Mouse (Mus musculus): ENCODE measurements around the gene Dusp23. TPM values are rescaled to one million over a fixed set of nuclear protein-coding genes. Genes with fewer than 3 reads are reported as not detected.

Gene Dusp23
- polyA plus RNA-seq, 1 experiment from 2014 or later, result 8.2 TPM

GRCm38 (mm10) chr1:172652040-172652662, 19.4 kb upstream of the Dusp23 start:
- no peak overlapping the region for H3K4me3 ChIP-seq (ENCODE audit: low read depth, low read length)
- no peak overlapping the region for H3K4me2 ChIP-seq
- no peak for DNase-seq (ENCODE audit: low spot score)
- 70% methylated on average over 18 of the region's 18 CpGs for WGBS
- no peaks in the 10 kb centered on the region for H3K27me3 ChIP-seq (replicated peaks; ENCODE audit: control insufficient read depth, insufficient read depth, low read length)
- H3K36me3 ChIP-seq (ENCODE audit: control insufficient read depth, insufficient read depth, low read length), result no peaks in the 10 kb centered on the region
- H3K4me1 ChIP-seq (replicated peaks; ENCODE audit: control insufficient read depth, insufficient read depth, low read length), result no peaks in the 10 kb centered on the region
- no peaks in the 10 kb centered on the region for H3K9me3 ChIP-seq (ENCODE audit: control insufficient read depth, low read length)
- H3K9ac ChIP-seq (ENCODE audit: low read depth, low read length), result no peak overlapping the region
- 0 out of 2 replicates have a peak, but pooled peaks have one; percentile 22 for ATAC-seq (replicated peaks; ENCODE audit: low FRiP score)
- no peak overlapping the region for H3K27ac ChIP-seq (ENCODE audit: low read depth, low read length)

GRCm38 (mm10) chr1:172651288-172651987, 18.7 kb upstream of the Dusp23 start:
- H3K36me3 ChIP-seq (ENCODE audit: control insufficient read depth, insufficient read depth, low read length), result no peaks in the 10 kb centered on the region
- ATAC-seq (replicated peaks; ENCODE audit: low FRiP score) (no peak), DNase-seq (ENCODE audit: low spot score) (no peak)
- WGBS, result 71% methylated on average over 10 of the region's 10 CpGs
- no peak overlapping the region for H3K9ac ChIP-seq (ENCODE audit: low read depth, low read length)
- no peak overlapping the region for H3K4me2 ChIP-seq
- no peaks in the 10 kb centered on the region for H3K27me3 ChIP-seq (replicated peaks; ENCODE audit: control insufficient read depth, insufficient read depth, low read length)
- H3K27ac ChIP-seq (ENCODE audit: low read depth, low read length), result no peak overlapping the region
- H3K9me3 ChIP-seq (ENCODE audit: control insufficient read depth, low read length), result no peaks in the 10 kb centered on the region
- H3K4me1 ChIP-seq (replicated peaks; ENCODE audit: control insufficient read depth, insufficient read depth, low read length), result no peaks in the 10 kb centered on the region
- H3K4me3 ChIP-seq (ENCODE audit: low read depth, low read length), result no peak overlapping the region

- Histone ChIP-seq H3K9me3 (ENCODE audit: control insufficient read depth, low read length) (no peaks in the 10 kb centered on the region), H3K27ac (ENCODE audit: low read depth, low read length) (no peak overlapping the region), H3K4me3 (ENCODE audit: low read depth, low read length) (no peak overlapping the region), H3K4me1 (replicated peaks; ENCODE audit: control insufficient read depth, insufficient read depth, low read length) (no peaks in the 10 kb centered on the region), H3K4me2 (no peak overlapping the region), H3K36me3 (ENCODE audit: control insufficient read depth, insufficient read depth, low read length) (no peaks in the 10 kb centered on the region), H3K9ac (ENCODE audit: low read depth, low read length) (no peak overlapping the region), H3K27me3 (replicated peaks; ENCODE audit: control insufficient read depth, insufficient read depth, low read length) (no peaks in the 10 kb centered on the region)
- ATAC-seq (replicated peaks; ENCODE audit: low FRiP score), result 0 out of 2 replicates have a peak, but pooled peaks have one; percentile 26
- no peak for DNase-seq (ENCODE audit: low spot score)
- 57% methylated on average over 8 of the region's 8 CpGs for WGBS
Measured at GRCm38 (mm10) chr1:172650519-172651287, 17.9 kb upstream of the Dusp23 start.

GRCm38 (mm10) chr1:172649396-172649795, 16.6 kb upstream of the Dusp23 start:
- Histone ChIP-seq H3K9ac (ENCODE audit: low read depth, low read length) (no peak overlapping the region), H3K27ac (ENCODE audit: low read depth, low read length) (no peak overlapping the region)
- 69% methylated on average over 9 of the region's 9 CpGs for WGBS

GRCm38 (mm10) chr1:172647236-172647635, 14.5 kb upstream of the Dusp23 start:
- no peaks in the 10 kb centered on the region for H3K27me3 ChIP-seq (replicated peaks; ENCODE audit: control insufficient read depth, insufficient read depth, low read length)
- no peak for DNase-seq (ENCODE audit: low spot score)
- no peaks in the 10 kb centered on the region for H3K36me3 ChIP-seq (ENCODE audit: control insufficient read depth, insufficient read depth, low read length)
- H3K27ac ChIP-seq (ENCODE audit: low read depth, low read length), result no peak overlapping the region
- H3K9me3 ChIP-seq (ENCODE audit: control insufficient read depth, low read length), result no peaks in the 10 kb centered on the region
- no peaks in the 10 kb centered on the region for H3K4me1 ChIP-seq (replicated peaks; ENCODE audit: control insufficient read depth, insufficient read depth, low read length)
- WGBS, result 64% methylated on average over 4 of the region's 4 CpGs
- no peak overlapping the region for H3K9ac ChIP-seq (ENCODE audit: low read depth, low read length)
- H3K4me2 ChIP-seq, result no peak overlapping the region
- ATAC-seq (replicated peaks; ENCODE audit: low FRiP score), result no peak
- no peak overlapping the region for H3K4me3 ChIP-seq (ENCODE audit: low read depth, low read length)

More at GRCm38 (mm10) chr1:172649396-172649795, 16.6 kb upstream of the Dusp23 start:
- Histone ChIP-seq H3K4me3 (ENCODE audit: low read depth, low read length) (no peak overlapping the region), H3K9me3 (ENCODE audit: control insufficient read depth, low read length) (no peaks in the 10 kb centered on the region), H3K4me2 (no peak overlapping the region), H3K4me1 (replicated peaks; ENCODE audit: control insufficient read depth, insufficient read depth, low read length) (no peaks in the 10 kb centered on the region), H3K27me3 (replicated peaks; ENCODE audit: control insufficient read depth, insufficient read depth, low read length) (no peaks in the 10 kb centered on the region), H3K36me3 (ENCODE audit: control insufficient read depth, insufficient read depth, low read length) (no peaks in the 10 kb centered on the region)
- ATAC-seq (replicated peaks; ENCODE audit: low FRiP score) (no peak), DNase-seq (ENCODE audit: low spot score) (no peak)

- DNase-seq (ENCODE audit: low spot score) (no peak), ATAC-seq (replicated peaks; ENCODE audit: low FRiP score) (no peak)
- WGBS, result 25% methylated on average over 2 of the region's 2 CpGs
- Histone ChIP-seq H3K36me3 (ENCODE audit: control insufficient read depth, insufficient read depth, low read length) (no peaks in the 10 kb centered on the region), H3K9me3 (ENCODE audit: control insufficient read depth, low read length) (no peaks in the 10 kb centered on the region), H3K27me3 (replicated peaks; ENCODE audit: control insufficient read depth, insufficient read depth, low read length) (no peaks in the 10 kb centered on the region), H3K9ac (ENCODE audit: low read depth, low read length) (no peak overlapping the region), H3K4me1 (replicated peaks; ENCODE audit: control insufficient read depth, insufficient read depth, low read length) (0 out of 2 replicates have a peak, but pooled peaks cover 3% of the 10 kb centered on the region), H3K4me2 (no peak overlapping the region), H3K27ac (ENCODE audit: low read depth, low read length) (no peak overlapping the region), H3K4me3 (ENCODE audit: low read depth, low read length) (no peak overlapping the region)
Measured at GRCm38 (mm10) chr1:172638781-172639180, 6.0 kb upstream of the Dusp23 start.

- no peak for ATAC-seq (replicated peaks; ENCODE audit: low FRiP score)
- no peak overlapping the region for H3K4me2 ChIP-seq
- 73% methylated on average over 4 of the region's 4 CpGs for WGBS
Measured at GRCm38 (mm10) chr1:172637801-172638200, 5.0 kb upstream of the Dusp23 start.

GRCm38 (mm10) chr1:172636266-172636665, 3.5 kb upstream of the Dusp23 start:
- ATAC-seq (replicated peaks; ENCODE audit: low FRiP score), result no peak
- 79% methylated on average over 5 of the region's 5 CpGs for WGBS
- Histone ChIP-seq H3K4me2 (no peak overlapping the region), H3K27me3 (replicated peaks; ENCODE audit: control insufficient read depth, insufficient read depth, low read length) (no peaks in the 10 kb centered on the region), H3K9ac (ENCODE audit: low read depth, low read length) (no peak overlapping the region), H3K27ac (ENCODE audit: low read depth, low read length) (no peak overlapping the region), H3K4me1 (replicated peaks; ENCODE audit: control insufficient read depth, insufficient read depth, low read length) (peaks cover 10% of the 10 kb centered on the region), H3K9me3 (ENCODE audit: control insufficient read depth, low read length) (no peaks in the 10 kb centered on the region), H3K4me3 (ENCODE audit: low read depth, low read length) (no peak overlapping the region), H3K36me3 (ENCODE audit: control insufficient read depth, insufficient read depth, low read length) (no peaks in the 10 kb centered on the region)
- DNase-seq (ENCODE audit: low spot score), result no peak

More at GRCm38 (mm10) chr1:172637801-172638200, 5.0 kb upstream of the Dusp23 start:
- 0 out of 2 replicates have a peak, but pooled peaks cover 3% of the 10 kb centered on the region for H3K4me1 ChIP-seq (replicated peaks; ENCODE audit: control insufficient read depth, insufficient read depth, low read length)
- DNase-seq (ENCODE audit: low spot score), result no peak
- H3K9ac ChIP-seq (ENCODE audit: low read depth, low read length), result no peak overlapping the region
- H3K27ac ChIP-seq (ENCODE audit: low read depth, low read length), result no peak overlapping the region
- H3K4me3 ChIP-seq (ENCODE audit: low read depth, low read length), result no peak overlapping the region
- H3K9me3 ChIP-seq (ENCODE audit: control insufficient read depth, low read length), result no peaks in the 10 kb centered on the region
- no peaks in the 10 kb centered on the region for H3K27me3 ChIP-seq (replicated peaks; ENCODE audit: control insufficient read depth, insufficient read depth, low read length)
- no peaks in the 10 kb centered on the region for H3K36me3 ChIP-seq (ENCODE audit: control insufficient read depth, insufficient read depth, low read length)

Data from liver, embryonic 11.5 days (tissue).